Mouse (Mus musculus): ENCODE measurements around the gene Plekha6.

The Plekha6 gene

DNA sequence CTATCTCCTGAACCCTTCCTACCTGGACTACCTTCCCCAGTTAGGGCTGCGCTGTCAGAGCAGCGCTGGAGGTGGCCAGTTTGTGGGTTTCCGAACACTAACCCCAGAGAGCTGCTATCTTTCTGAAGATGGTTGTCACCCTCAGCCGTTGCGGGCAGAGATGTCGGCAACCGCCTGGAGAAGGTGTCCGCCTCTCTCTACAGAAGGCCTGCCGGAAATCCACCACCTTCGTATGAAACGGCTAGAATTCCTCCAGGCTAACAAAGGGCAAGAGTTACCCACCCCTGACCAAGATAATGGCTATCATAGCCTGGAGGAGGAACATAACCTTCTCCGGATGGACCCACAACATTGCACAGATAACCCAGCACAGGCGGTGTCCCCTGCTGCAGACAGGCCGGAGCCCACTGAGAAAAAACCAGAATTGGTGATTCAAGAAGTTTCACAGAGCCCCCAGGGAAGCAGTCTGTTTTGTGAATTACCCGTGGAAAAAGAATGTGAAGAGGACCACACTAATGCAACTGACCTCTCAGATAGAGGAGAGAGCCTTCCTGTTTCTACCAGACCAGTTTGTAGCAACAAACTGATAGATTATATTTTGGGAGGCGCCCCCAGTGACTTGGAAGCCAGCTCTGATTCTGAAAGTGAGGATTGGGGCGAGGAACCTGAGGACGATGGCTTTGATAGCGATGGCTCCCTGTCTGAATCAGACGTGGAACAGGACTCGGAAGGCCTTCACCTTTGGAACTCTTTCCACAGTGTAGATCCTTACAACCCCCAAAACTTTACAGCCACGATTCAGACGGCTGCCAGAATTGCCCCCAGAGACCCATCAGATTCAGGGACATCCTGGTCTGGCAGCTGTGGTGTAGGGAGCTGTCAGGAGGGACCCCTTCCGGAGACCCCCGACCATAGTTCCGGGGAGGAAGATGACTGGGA lies 31.4 kb upstream of the Plekha6 start:
- TF ChIP-seq GATA4 (IDR thresholded peaks at IDR 0.05; ENCODE audit: insufficient replicate concordance, low read length) = peak; percentile 33; the same call in 1 of the 2 replicates

GRCm38 (mm10) chr1:133133425-133133824 lies 30.6 kb upstream of the Plekha6 start:
- TF ChIP-seq GATA4 (IDR thresholded peaks at IDR 0.05; ENCODE audit: insufficient replicate concordance, low read length) = no peak

DNA sequence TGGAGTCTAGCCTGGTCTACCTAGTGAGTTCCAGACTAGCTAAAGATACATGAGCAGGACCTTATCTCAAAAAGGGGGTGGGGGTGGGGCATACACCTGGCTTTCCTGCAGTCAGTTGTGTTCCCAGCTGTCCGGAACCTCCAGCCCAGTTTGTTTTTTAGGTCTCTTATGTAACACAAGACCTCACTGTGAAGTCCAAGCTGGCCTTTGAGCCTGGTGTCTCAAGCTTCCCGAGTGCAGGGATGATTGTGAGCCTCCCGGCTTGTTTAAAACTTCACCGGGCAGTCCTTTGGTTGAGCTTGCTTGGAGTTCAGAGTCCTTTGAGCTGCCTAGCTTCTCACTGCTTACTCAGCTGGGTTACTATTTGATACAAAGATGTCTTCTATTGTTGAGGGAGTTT lies 29.9 kb upstream of the Plekha6 start:
- peak; percentile 94 for TF ChIP-seq GATA4 (IDR thresholded peaks at IDR 0.05; ENCODE audit: insufficient replicate concordance, low read length)

- no peak for TF ChIP-seq GATA4 (IDR thresholded peaks at IDR 0.05; ENCODE audit: insufficient replicate concordance, low read length)
Observed at GRCm38 (mm10) chr1:133134881-133135280, 29.1 kb upstream of the Plekha6 start.

- no peak for TF ChIP-seq GATA4 (IDR thresholded peaks at IDR 0.05; ENCODE audit: insufficient replicate concordance, low read length)
Observed at GRCm38 (mm10) chr1:133135808-133136207, 28.2 kb upstream of the Plekha6 start.

DNA sequence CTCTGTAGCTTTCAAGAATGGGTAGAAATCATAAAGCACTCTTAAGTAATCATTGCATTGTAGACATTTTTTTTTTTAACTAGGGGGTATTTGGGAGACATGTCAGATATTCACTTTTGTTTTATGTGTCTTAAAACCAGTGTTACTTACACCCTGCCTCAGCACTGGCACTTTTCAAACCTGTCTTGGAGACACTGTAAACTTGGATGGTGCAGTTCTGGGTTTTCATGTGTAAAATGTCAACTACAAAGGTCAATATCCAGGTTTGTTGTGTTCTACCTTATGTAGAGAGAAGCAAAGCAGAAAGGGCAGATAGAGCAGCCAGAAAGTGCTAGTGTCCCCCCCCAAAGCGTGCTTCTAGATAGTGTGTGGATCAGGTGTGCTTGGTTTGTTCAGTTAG lies 25.6 kb upstream of the Plekha6 start:
- no peak for TF ChIP-seq GATA4 (IDR thresholded peaks at IDR 0.05; ENCODE audit: insufficient replicate concordance, low read length)

GRCm38 (mm10) chr1:133146014-133147009 lies 17.7 kb upstream of the Plekha6 start:
- no peak for TF ChIP-seq GATA4 (IDR thresholded peaks at IDR 0.05; ENCODE audit: insufficient replicate concordance, low read length)

GRCm38 (mm10) chr1:133147324-133147723 lies 16.7 kb upstream of the Plekha6 start:
- no peak for TF ChIP-seq GATA4 (IDR thresholded peaks at IDR 0.05; ENCODE audit: insufficient replicate concordance, low read length)

GRCm38 (mm10) chr1:133148122-133148521 lies 15.9 kb upstream of the Plekha6 start:
- no peak for TF ChIP-seq GATA4 (IDR thresholded peaks at IDR 0.05; ENCODE audit: insufficient replicate concordance, low read length)

- TF ChIP-seq GATA4 (IDR thresholded peaks at IDR 0.05; ENCODE audit: insufficient replicate concordance, low read length) = no peak
Observed at GRCm38 (mm10) chr1:133150556-133150955, 13.5 kb upstream of the Plekha6 start.

GRCm38 (mm10) chr1:133152213-133152612 lies 11.8 kb upstream of the Plekha6 start:
- TF ChIP-seq GATA4 (IDR thresholded peaks at IDR 0.05; ENCODE audit: insufficient replicate concordance, low read length) = no peak

DNA sequence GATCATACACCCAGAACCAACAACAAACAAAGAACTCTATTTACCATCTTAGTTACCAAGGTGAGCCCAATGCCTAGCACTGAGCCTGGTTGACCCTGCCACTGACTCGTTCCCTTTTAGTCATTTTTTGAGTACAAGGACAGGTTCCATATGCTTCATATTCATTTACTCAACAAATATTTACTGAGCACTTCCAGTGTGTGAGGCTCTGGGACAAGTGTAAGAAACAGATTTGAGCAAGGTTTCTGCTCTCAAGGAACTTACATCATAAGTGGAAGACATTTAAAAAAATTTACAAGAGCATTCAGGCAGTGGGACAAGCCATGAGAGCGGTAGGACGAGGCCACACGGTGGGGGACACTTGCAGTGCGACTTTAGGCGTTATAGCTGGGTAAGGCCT lies 8.7 kb upstream of the Plekha6 start:
- TF ChIP-seq GATA4 (IDR thresholded peaks at IDR 0.05; ENCODE audit: insufficient replicate concordance, low read length) = no peak

DNA sequence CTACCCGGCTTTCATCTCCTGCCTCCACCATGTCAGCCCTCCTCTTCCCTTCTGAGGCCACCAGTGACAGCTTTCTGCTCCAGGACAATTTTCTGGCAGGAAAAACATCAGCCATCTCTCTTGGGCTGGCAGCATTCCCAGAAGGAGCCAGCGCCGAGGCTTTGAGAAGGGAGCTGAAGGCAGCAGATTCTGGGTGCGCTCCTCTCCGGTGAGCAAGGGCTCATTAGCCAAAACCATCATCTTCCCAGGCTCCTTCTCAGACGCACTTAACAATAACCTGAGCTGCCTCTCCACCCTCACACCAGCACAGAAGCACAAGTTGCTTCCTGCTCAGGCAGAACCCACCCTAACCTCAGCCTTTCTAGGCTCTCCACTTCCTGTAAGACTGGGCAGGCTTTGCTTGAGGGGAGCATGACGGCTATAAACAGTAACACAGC lies 4.9 kb upstream of the Plekha6 start:
- no peak for TF ChIP-seq GATA4 (IDR thresholded peaks at IDR 0.05; ENCODE audit: insufficient replicate concordance, low read length)

GRCm38 (mm10) chr1:133161559-133161958 lies 2.5 kb upstream of the Plekha6 start:
- TF ChIP-seq GATA4 (IDR thresholded peaks at IDR 0.05; ENCODE audit: insufficient replicate concordance, low read length) = no peak

- TF ChIP-seq GATA4 (IDR thresholded peaks at IDR 0.05; ENCODE audit: insufficient replicate concordance, low read length) = no peak
Observed at GRCm38 (mm10) chr1:133162046-133162445, 2.0 kb upstream of the Plekha6 start.

Measured in liver, adult (tissue).